In genomic region chr3:88145411-88145782, GRCm38 (mm10) we compare ENCODE assay signal across 8 mouse cellular contexts. TPM values are rescaled to one million over a fixed set of nuclear protein-coding genes. Genes with fewer than 3 reads are reported as not detected.
DNase-seq lines count a peak whose midpoint lies in the region; ATAC-seq and TF ChIP-seq lines count a peak whose summit lies in the region.

No protein-coding gene starts in this region.

- no peak for DNase-seq in lung, embryonic 14.5 days
- no peak for DNase-seq in lung, adult 18-20 months
- DNase-seq in adrenal gland, postnatal 25 days = peak; percentile 58
- no peak for DNase-seq in layer of hippocampus, postnatal 25 days (ENCODE audit: extremely low spot score in 1 of 2, low spot score in 1 of 2)

- peaks cover 55% of the 10 kb centered on the region for H3K4me1 ChIP-seq in lung, embryonic 14.5 days (ENCODE audit: insufficient read depth)
- H3K4me1 ChIP-seq in forebrain, embryonic 15.5 days = peaks cover 89% of the 10 kb centered on the region
- H3K4me1 ChIP-seq in hindbrain, embryonic 16.5 days (ENCODE audit: control insufficient read depth, insufficient read depth, low read depth, low read length) = peaks cover 72% of the 10 kb centered on the region
- peaks cover 80% of the 10 kb centered on the region for H3K4me1 ChIP-seq in neural tube, embryonic 12.5 days

- no peaks in the 10 kb centered on the region for H3K36me3 ChIP-seq in lung, embryonic 14.5 days (ENCODE audit: insufficient read depth)
- no peaks in the 10 kb centered on the region for H3K36me3 ChIP-seq in forebrain, embryonic 15.5 days
- no peaks in the 10 kb centered on the region for H3K36me3 ChIP-seq in hindbrain, embryonic 16.5 days (ENCODE audit: control insufficient read depth, insufficient read depth, low read length)
- H3K36me3 ChIP-seq in neural tube, embryonic 12.5 days = no peaks in the 10 kb centered on the region

- no peak for ATAC-seq in lung, embryonic 14.5 days (ENCODE audit: insufficient read depth)
- ATAC-seq in forebrain, embryonic 15.5 days (replicated peaks) = no peak
- no peak for ATAC-seq in hindbrain, embryonic 16.5 days
- ATAC-seq in neural tube, embryonic 12.5 days (ENCODE audit: low FRiP score, low read depth) = no peak
- no peak for ATAC-seq in activated CD4-positive, CD25-positive, alpha-beta regulatory T cell, adult 4 months

- WGBS in lung, embryonic 14.5 days = 40% methylated on average over 4 of the region's 4 CpGs
- 36% methylated on average over 4 of the region's 4 CpGs for WGBS in forebrain, embryonic 15.5 days
- WGBS in hindbrain, embryonic 16.5 days = 14% methylated on average over 4 of the region's 4 CpGs
- 43% methylated on average over 4 of the region's 4 CpGs for WGBS in neural tube, embryonic 12.5 days

- H3K9ac ChIP-seq in lung, embryonic 14.5 days = peak overlapping the region; percentile 91
- H3K9ac ChIP-seq in forebrain, embryonic 15.5 days (replicated peaks) = peak overlapping the region; percentile 93; the same call in 1 of the 2 replicates
- peak overlapping the region; percentile 12; the same call in 1 of the 2 replicates for H3K9ac ChIP-seq in hindbrain, embryonic 16.5 days (ENCODE audit: low read depth, low read length)
- H3K9ac ChIP-seq in neural tube, embryonic 12.5 days = peak overlapping the region; percentile 33

- H3K27me3 ChIP-seq in lung, embryonic 14.5 days (ENCODE audit: insufficient read depth, low read length) = no peaks in the 10 kb centered on the region
- no peaks in the 10 kb centered on the region for H3K27me3 ChIP-seq in forebrain, embryonic 15.5 days
- H3K27me3 ChIP-seq in hindbrain, embryonic 16.5 days (replicated peaks; ENCODE audit: control insufficient read depth, insufficient read depth, low read length) = no peaks in the 10 kb centered on the region
- peaks cover 7% of the 10 kb centered on the region; the same call in 1 of the 2 replicates for H3K27me3 ChIP-seq in neural tube, embryonic 12.5 days (replicated peaks)

- H3K4me3 ChIP-seq in lung, embryonic 14.5 days (ENCODE audit: low read depth, low read length) = peak overlapping the region; percentile 89; the same call in 1 of the 2 replicates
- H3K4me3 ChIP-seq in forebrain, embryonic 15.5 days = peak overlapping the region; percentile 7; the same call in 1 of the 2 replicates
- H3K4me3 ChIP-seq in hindbrain, embryonic 16.5 days (ENCODE audit: low read length) = no peak overlapping the region
- H3K4me3 ChIP-seq in neural tube, embryonic 12.5 days = no peak overlapping the region

- H3K4me2 ChIP-seq in lung, embryonic 14.5 days = peak overlapping the region; percentile 97
- 0 out of 2 replicates have a peak overlapping the region, but pooled peaks have one; percentile 94 for H3K4me2 ChIP-seq in forebrain, embryonic 15.5 days (replicated peaks)
- peak overlapping the region; percentile 91 for H3K4me2 ChIP-seq in hindbrain, embryonic 16.5 days (ENCODE audit: low read length)
- H3K4me2 ChIP-seq in neural tube, embryonic 12.5 days (replicated peaks) = peak overlapping the region; percentile 79

- no peak for TF ChIP-seq CTCF in lung, embryonic 14.5 days (IDR thresholded peaks at IDR 0.05; ENCODE audit: low read depth)

- H3K9me3 ChIP-seq in lung, embryonic 14.5 days (ENCODE audit: low read depth, low read length) = no peaks in the 10 kb centered on the region
- no peaks in the 10 kb centered on the region for H3K9me3 ChIP-seq in forebrain, embryonic 15.5 days
- H3K9me3 ChIP-seq in hindbrain, embryonic 16.5 days (ENCODE audit: control insufficient read depth, low read length) = no peaks in the 10 kb centered on the region
- H3K9me3 ChIP-seq in neural tube, embryonic 12.5 days = no peaks in the 10 kb centered on the region

- 0 out of 2 replicates have a peak overlapping the region, but pooled peaks have one; percentile 14 for H3K27ac ChIP-seq in lung, embryonic 14.5 days (ENCODE audit: low read depth)
- H3K27ac ChIP-seq in forebrain, embryonic 15.5 days (replicated peaks) = peak overlapping the region; percentile 27; the same call in 1 of the 2 replicates
- H3K27ac ChIP-seq in hindbrain, embryonic 16.5 days (ENCODE audit: low read depth, low read length) = no peak overlapping the region; the same call in 1 of the 2 replicates
- H3K27ac ChIP-seq in neural tube, embryonic 12.5 days = no peak overlapping the region

RNA-seq across cellular contexts. Expression of gene Mef2d, which starts 3.2 kb away (rescaled TPM):
- 24.7 and 25.4 TPM in 2 replicates for polyA plus RNA-seq in lung, embryonic 14.5 days (2014; fragmentation: Nextera tagmentation; extraction: Ambion mirVana)
- total RNA-seq in adrenal gland, postnatal 25 days (2021) = 104 TPM in 2 replicates
- polyA plus RNA-seq in forebrain, embryonic 15.5 days (2015; fragmentation: Nextera tagmentation; extraction: Ambion mirVana) = 20.1 and 21.3 TPM in 2 replicates
- polyA plus RNA-seq in hindbrain, embryonic 16.5 days (2015; fragmentation: Nextera tagmentation; extraction: Ambion mirVana) = 16.4 and 24.1 TPM in 2 replicates
- polyA plus RNA-seq in neural tube, embryonic 12.5 days (2016; fragmentation: Nextera tagmentation; extraction: Ambion mirVana) = 17.6 and 19.8 TPM in 2 replicates
- 100 to 1,000 TPM; 179 to 212 TPM for total RNA-seq in layer of hippocampus, postnatal 25 days (2021)
- polyA plus RNA-seq in activated CD4-positive, CD25-positive, alpha-beta regulatory T cell, adult 4 months (2017; shearing (Covaris generic)) = 10 to 100 TPM; 24.3 to 24.5 TPM

Comparison
In these comparisons a context has a peak if more than half of its experiments do, and no peak if none do; other contexts are left out.
1. H3K27ac ChIP-seq: peak in lung, embryonic 14.5 days (single experiment) and forebrain, embryonic 15.5 days (single experiment); none in hindbrain, embryonic 16.5 days (single experiment) and neural tube, embryonic 12.5 days (single experiment).
2. H3K4me3 ChIP-seq: peak in lung, embryonic 14.5 days (single experiment) and forebrain, embryonic 15.5 days (single experiment); none in hindbrain, embryonic 16.5 days (single experiment) and neural tube, embryonic 12.5 days (single experiment).
3. H3K9ac ChIP-seq: peak in every context shown above with its lines; median percentile 93 in forebrain, embryonic 15.5 days; 91 in lung, embryonic 14.5 days; 33 in neural tube, embryonic 12.5 days; 12 in hindbrain, embryonic 16.5 days.
4. Peak in every context shown above with its lines, with median percentiles within 50 percentile points of each other: H3K4me2 ChIP-seq.